Comparison of ENCODE assay signal across 24 mouse cellular contexts in genomic region chr1:80461348-80461747, GRCm38 (mm10). TPM values are rescaled to one million over a fixed set of nuclear protein-coding genes. Genes with fewer than 3 reads are reported as not detected.
DNase-seq lines count a peak whose midpoint lies in the region; ATAC-seq and TF ChIP-seq lines count a peak whose summit lies in the region.
"Had no signal": no experiment of that assay in that cellular context is flagged by ENCODE, and none has a peak within 500 bp of the region (broad histone marks: within the 10 kb centered on the region; RNA-seq: fewer than 3 reads in every experiment).

Gene Gm45261 (minus strand): TSS chr1:80461448.

- H3K27ac ChIP-seq in CH12.LX (ENCODE audit: insufficient read depth, low read depth), result no peak within 1 kb of the TSS

- no peak within 1 kb of the TSS for H3K9ac ChIP-seq in CH12.LX (ENCODE audit: insufficient read depth, low read depth)

- no peak for TF ChIP-seq POLR2A in CH12.LX (IDR thresholded peaks at IDR 0.05; ENCODE audit: low read depth, low read length)

- no peak within 1 kb of the TSS for H3K4me3 ChIP-seq in CH12.LX (replicated peaks in 1 of 3; ENCODE audit: low read depth in 2 of 3, low read length in 2 of 3, poor library complexity in 1 of 3)

- peaks cover 11 to 32% of the 10 kb centered on the region in 2 experiments; a peak in 3 of 4 replicates for H3K4me1 ChIP-seq in CH12.LX (ENCODE audit: control insufficient read depth in 1 of 2, insufficient read depth in 2 of 2)

- peak within 1 kb of the TSS; percentile 77; the same call in 1 of the 2 replicates for H3K4me2 ChIP-seq in CH12.LX (ENCODE audit: insufficient read depth, low read depth, poor library complexity, severe bottlenecking)

- H3K79me2 ChIP-seq in CH12.LX (replicated peaks; ENCODE audit: control insufficient read depth, extremely low read depth, insufficient read depth, poor library complexity, severe bottlenecking), result no peaks in the 10 kb centered on the region

- no peaks in the 10 kb centered on the region for H3K9me3 ChIP-seq in CH12.LX (replicated peaks; ENCODE audit: low read length)
- H3K9me3 ChIP-seq: G1E had no signal

- TF ChIP-seq RAD21 in CH12.LX (IDR thresholded peaks at IDR 0.05; ENCODE audit: low read depth, low read length), result no peak

- no peaks in the 10 kb centered on the region for H3K36me3 ChIP-seq in CH12.LX (replicated peaks in 1 of 2; ENCODE audit: control insufficient read depth in 1 of 2, insufficient read depth in 1 of 2, low read length in 1 of 2)
- H3K36me3 ChIP-seq: G1E had no signal

- dilution Hi-C loops in CH12.LX (cut with MboI; ENCODE audit: extremely low pct_ligation_motif_present, extremely low pct_unique_long_range_greater_than_20kb, low sequenced_read_pairs), result no loop called here

- no peak for TF ChIP-seq EP300 in CH12.LX (IDR thresholded peaks at IDR 0.05; ENCODE audit: low read length)

- H3K27me3 ChIP-seq in CH12.LX (replicated peaks), result no peaks in the 10 kb centered on the region

- TF ChIP-seq CTCF in CH12.LX (conservative IDR thresholded peaks at IDR 0.05 in 1 of 2, IDR thresholded peaks at IDR 0.05 in 1 of 2; ENCODE audit: low read depth in 2 of 2, low read length in 2 of 2), result no peak

- in situ Hi-C loops in CH12.LX (cut with MboI; ENCODE audit: low pct_ligation_motif_present, low pct_unique_long_range_greater_than_20kb, low sequenced_read_pairs), result no loop called here

- no peak for ATAC-seq in activated CD4-positive, CD25-positive, alpha-beta regulatory T cell, adult 4 months
- ATAC-seq: CD4-positive, CD25-positive, alpha-beta regulatory T cell, adult 4 months; Patski had no signal

- no peak for DNase-seq in CH12.LX (ENCODE audit: extremely low read depth)
- DNase-seq: adrenal gland, adult 2 months; adrenal gland, adult 8-10 months; adrenal gland, postnatal 10 days; adrenal gland, postnatal 14 days; adrenal gland, postnatal 25 days; adrenal gland, postnatal 36 days; B cell, adult 2 months; cerebellum, adult 11 months; cerebellum, adult 11-12 months; cerebellum, adult 18-20 months; cerebellum, adult 2 months; cerebellum, adult 8-10 months; cerebellum, adult 9-10 months had no signal

TF ChIP-seq in CH12.LX, 34 proteins besides CTCF, POLR2A, EP300 and RAD21:
- TF ChIP-seq TBP (conservative IDR thresholded peaks at IDR 0.05; ENCODE audit: low read depth, low read length) (no peak), MYC (IDR thresholded peaks at IDR 0.05; ENCODE audit: low read depth, low read length) (no peak), SMC3 (IDR thresholded peaks at IDR 0.05; ENCODE audit: low read depth, low read length) (no peak), IRF4 (IDR thresholded peaks at IDR 0.05; ENCODE audit: low read depth, low read length) (no peak), MEF2A (IDR thresholded peaks at IDR 0.05; ENCODE audit: borderline replicate concordance, low read depth, low read length) (no peak), ZNF384 (IDR thresholded peaks at IDR 0.05; ENCODE audit: low read depth, low read length) (no peak), MAX (IDR thresholded peaks at IDR 0.05; ENCODE audit: low read length) (no peak), CHD1 (IDR thresholded peaks at IDR 0.05; ENCODE audit: low read depth, low read length) (no peak), GABPA (IDR thresholded peaks at IDR 0.05; ENCODE audit: insufficient replicate concordance, low read depth, low read length) (no peak), USF1 (IDR thresholded peaks at IDR 0.05; ENCODE audit: low read depth, low read length) (no peak), NRF1 (IDR thresholded peaks at IDR 0.05; ENCODE audit: low read depth, low read length) (no peak)

RNA-seq across cellular contexts. Expression of gene Gm45261, which starts in this region (rescaled TPM):
- total RNA-seq in CH12.LX (2012; rRNA removed) (not detected in 2 replicates), CH12.LX (2014; rRNA removed) (not detected in 2 replicates)
- polyA plus RNA-seq in CH12.LX (2012; ENCODE audit: insufficient read length, low read depth), result not detected in 2 replicates
- not detected for polyA plus RNA-seq in activated CD4-positive, CD25-positive, alpha-beta regulatory T cell, adult 4 months (2017; shearing (Covaris generic))
- total RNA-seq: adrenal gland, adult 18-20 months; adrenal gland, adult 2 months; adrenal gland, adult 8-10 months; adrenal gland, postnatal 10 days; adrenal gland, postnatal 14 days; adrenal gland, postnatal 25 days; adrenal gland, postnatal 36 days; adrenal gland, postnatal 4 days; ES-E14; G1E; MEL had no signal
- polyA plus RNA-seq: adrenal gland, adult 2 months; brain, embryonic 14.5 days; C2C12; CD4-positive, CD25-positive, alpha-beta regulatory T cell, adult 4 months; cerebellum, adult 2 months; G1E; Patski had no signal
